Mouse (Mus musculus) gastrocnemius, postnatal 25 days (tissue): ENCODE data around the gene Dbp. TPM values are rescaled to one million over a fixed set of nuclear protein-coding genes. Genes with fewer than 3 reads are reported as not detected.

Experiments used
- DNase-seq: peaks from one replicate; pipeline ENCODE4 v3.0.0; 2022
- total RNA-seq, 2 experiments: library from RNA; stranded (reverse); gene quantifications; 1 replicate in 1 of 2; 2 replicates in 1 of 2; pipeline ENCODE4 v1.2.3; 2021

The Dbp gene
- total RNA-seq, 2 experiments from 2014 or later: 14.3 to 121 TPM

GRCm38 (mm10) chr7:45693921-45694591 lies 10.8 kb upstream of the Dbp start, which contains the start of gene Sec1:
Gene Sec1 (minus strand): TSS chr7:45694402.
- DNase-seq: no peak

DNA sequence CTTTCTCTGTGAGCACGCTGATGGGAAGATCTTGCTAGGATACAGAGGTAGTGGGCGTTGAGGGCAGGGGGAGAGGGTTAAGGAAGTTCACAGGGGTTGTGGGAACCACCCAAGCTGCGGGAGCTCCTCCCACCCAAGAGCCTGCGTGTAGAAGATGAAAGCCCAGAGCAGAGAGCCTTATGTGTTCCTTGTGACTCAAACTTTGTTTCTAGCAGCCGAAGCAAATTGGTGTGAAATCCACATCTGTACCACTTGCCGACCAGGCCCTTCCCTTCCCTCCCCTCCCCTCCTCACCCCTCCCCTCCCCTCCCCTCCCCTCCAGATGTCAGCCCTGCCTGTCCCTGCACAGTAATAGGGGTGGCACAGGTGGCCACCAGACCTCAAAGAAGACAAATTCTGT lies 9.8 kb upstream of the Dbp start:
- DNase-seq: no peak

- DNase-seq: no peak
Observed at GRCm38 (mm10) chr7:45697894-45698293, 7.0 kb upstream of the Dbp start.

DNA sequence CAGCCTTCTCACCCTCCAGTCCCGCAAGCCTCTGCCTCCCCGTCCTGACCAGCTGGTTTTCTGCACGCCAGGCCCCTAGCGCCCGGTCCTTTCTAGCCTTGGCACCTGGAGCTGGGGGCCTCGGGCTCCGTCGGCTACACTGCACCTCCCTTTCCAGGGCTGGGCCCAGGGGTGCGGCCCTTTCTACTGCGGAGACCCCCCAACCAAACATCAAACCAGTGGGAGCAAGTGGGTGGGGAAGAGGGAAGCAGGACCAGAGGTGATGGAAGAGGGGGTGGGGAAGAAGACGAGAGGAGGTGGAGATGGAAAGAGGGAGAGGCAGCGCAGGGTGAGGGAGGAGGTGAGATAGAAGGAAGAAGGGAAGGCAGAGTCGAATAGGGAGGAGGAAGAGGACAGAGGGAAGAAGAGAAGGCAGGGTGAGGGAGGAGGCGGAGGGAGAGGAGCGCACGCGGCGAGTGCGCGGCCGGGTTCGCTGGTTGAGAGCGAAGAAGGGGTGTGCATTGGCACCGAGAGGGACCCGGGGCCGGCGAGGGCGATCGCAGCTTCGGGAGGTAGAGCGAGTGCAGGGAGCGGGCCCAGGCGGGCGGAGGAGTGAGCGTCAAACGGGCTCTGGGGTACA lies 5.3 kb upstream of the Dbp start, which contains the start of gene Car11:
Gene Car11, plus strand, starts transcription at position 321 of the 619 bp plus-strand sequence.
- peak; percentile 17 for DNase-seq

- DNase-seq: peak; percentile 80
Observed at GRCm38 (mm10) chr7:45700301-45701015, 4.4 kb upstream of the Dbp start.

DNA sequence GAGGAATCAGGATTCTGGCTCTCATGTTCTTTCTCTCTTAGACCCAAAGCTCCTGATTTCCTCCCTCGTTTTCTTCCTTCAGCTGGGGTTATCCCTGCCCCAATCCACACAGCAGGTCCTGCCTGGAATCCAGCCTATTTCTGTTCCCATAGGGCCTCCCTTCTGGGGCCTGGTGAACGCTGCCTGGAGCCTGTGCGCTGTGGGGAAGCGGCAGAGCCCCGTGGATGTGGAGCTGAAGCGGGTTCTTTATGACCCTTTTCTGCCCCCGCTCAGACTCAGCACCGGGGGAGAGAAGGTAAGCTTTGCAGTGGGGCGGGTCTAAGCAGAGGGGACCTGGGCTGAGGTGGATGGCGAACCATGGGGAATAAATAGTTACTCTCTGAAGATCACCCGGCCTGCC lies 3.8 kb upstream of the Dbp start:
- DNase-seq: peak; percentile 31

DNA sequence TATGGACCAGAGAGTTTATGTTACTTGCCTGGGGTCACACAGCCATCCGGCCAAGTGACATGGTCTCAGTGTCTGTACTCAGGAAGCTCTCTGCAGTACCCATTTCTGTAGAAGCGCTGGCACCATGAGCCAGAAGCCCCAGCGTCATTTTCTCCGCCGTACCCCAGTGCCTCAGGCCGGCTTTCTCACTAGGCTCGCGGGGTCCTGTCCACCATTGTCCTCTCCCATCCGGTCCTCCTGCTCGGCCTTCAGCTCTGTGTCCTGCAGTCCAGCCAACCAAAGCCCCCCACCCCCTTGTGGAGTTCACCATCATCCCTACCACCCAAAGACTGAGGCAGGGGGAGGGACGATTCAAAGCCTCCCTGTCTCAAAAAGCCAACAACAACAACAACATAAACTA lies 3.3 kb upstream of the Dbp start:
- DNase-seq: peak; percentile 13

DNA sequence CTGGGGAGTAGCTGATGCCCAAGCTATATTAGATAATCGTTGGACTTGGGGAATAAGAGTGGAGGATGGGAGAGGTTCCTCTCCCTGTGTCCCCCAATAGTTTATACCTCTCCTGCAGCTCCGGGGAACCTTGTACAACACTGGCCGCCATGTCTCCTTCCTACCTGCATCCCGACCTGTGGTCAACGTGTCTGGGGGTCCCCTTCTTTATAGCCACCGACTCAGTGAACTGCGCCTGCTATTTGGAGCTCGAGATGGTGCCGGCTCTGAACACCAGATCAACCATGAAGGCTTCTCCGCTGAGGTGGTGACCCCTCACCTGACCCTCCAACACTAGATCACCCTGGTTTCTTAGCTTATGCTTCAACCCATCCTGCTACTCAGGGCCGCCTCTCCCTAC lies 2.6 kb upstream of the Dbp start:
- no peak for DNase-seq

GRCm38 (mm10) chr7:45702809-45703520 lies 1.9 kb upstream of the Dbp start:
- DNase-seq: peak; percentile 29

GRCm38 (mm10) chr7:45703521-45704033 lies 1.3 kb upstream of the Dbp start:
- peak; percentile 39 for DNase-seq

DNA sequence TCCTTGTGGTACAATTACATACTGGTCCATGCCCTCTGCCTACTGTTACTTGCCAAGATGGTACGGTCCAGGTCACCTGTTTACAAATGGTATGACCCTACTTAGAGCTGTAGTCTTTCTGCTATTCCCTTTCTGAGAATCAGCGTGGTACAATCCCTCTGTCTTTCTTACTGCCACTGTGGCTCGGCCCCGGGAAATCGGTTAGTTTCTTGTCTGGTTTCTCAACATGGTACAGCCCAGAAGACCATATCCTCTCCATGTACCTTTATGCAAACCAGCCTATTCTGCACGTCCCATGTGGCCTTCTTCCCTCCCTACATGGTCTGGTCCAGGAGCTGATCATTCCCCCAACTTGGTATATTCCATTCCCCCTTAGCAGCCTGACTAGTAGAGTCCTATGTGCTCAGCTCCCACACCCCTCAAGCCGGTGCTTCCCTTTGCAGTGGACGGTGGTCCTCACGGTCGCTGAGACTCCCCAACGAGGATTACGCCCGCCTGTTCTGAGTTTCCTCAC lies 785 bp upstream of the Dbp start:
- DNase-seq: peak; percentile 77

GRCm38 (mm10) chr7:45705443-45705864 lies 566 bp downstream of the Dbp start:
- DNase-seq: peak; percentile 66

GRCm38 (mm10) chr7:45705873-45706281 lies 989 bp downstream of the Dbp start:
- DNase-seq: peak; percentile 92

- DNase-seq: peak; percentile 94
Observed at GRCm38 (mm10) chr7:45706721-45707241, 1.9 kb downstream of the Dbp start.

DNA sequence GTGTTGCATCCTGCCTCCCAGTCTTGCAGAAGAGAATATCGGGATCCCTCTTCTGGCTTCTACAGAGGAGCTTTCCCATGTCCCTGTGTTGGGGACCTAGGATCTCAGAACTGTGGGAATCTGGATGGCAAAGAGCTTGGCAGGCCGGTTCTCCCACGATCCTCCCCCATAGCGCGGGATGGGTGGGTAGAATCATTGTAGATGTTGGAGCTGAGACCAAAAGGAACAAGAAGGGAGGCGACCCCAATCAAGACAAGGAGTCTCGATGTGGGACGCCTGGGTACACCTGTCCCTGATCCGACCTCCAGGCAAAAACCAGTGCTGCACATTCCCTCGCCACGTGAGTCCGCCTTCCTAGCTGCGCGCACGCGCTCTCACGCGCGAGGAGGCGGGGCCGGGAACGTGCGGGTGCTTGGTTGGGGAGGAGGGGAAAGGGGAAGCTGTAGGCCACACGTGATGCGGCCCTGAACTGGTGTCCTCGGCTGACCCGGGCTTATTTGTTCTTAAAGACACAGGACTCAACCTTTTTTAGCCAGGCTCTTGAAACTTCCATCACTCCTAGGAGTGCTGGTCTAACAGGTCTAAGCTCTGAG lies 2.6 kb downstream of the Dbp start:
- peak; percentile 98 for DNase-seq

GRCm38 (mm10) chr7:45708221-45708761 lies 3.4 kb downstream of the Dbp start:
- peak; percentile 74 for DNase-seq

GRCm38 (mm10) chr7:45709036-45709435 lies 4.1 kb downstream of the Dbp start:
- peak; percentile 8 for DNase-seq

- peak; percentile 16 for DNase-seq
Observed at GRCm38 (mm10) chr7:45709677-45710355, 4.9 kb downstream of the Dbp start.

DNA sequence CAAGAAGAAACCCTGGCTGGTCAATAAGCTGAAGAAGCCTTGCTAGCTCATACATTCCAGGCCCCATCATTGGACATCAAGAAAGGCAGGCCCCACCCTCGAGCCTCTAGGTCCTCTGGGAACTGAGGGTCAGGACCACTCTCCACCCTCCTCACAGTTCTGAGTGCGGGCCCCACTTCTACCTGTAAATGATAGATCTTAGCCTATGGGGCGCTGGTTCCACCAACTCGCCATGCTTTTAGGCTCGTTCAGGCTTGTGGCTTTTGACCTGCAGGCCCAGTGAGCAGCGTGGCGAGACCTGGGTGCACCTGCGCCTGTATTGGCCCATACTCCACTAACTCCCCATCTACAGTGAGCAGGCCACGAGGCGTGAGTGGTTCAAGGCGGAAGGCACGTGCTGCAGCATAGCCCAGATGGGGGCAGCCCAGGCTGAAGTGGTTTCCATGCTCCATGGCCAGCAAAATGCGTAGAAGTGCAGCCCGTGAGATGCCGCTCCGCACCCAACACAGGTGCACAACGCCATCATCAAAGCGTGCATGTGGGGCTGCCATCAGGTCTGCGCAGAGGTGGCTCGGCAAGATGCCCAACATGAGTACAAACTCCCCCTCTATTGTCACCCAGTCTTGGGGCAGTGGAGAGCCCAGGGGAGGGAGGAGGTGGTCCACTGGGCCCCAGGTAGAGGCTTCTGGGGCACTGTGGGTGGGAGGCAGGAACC lies 5.7 kb downstream of the Dbp start:
- no peak for DNase-seq
